14 mouse cellular contexts compared by ENCODE assay signal in the genomic region with DNA sequence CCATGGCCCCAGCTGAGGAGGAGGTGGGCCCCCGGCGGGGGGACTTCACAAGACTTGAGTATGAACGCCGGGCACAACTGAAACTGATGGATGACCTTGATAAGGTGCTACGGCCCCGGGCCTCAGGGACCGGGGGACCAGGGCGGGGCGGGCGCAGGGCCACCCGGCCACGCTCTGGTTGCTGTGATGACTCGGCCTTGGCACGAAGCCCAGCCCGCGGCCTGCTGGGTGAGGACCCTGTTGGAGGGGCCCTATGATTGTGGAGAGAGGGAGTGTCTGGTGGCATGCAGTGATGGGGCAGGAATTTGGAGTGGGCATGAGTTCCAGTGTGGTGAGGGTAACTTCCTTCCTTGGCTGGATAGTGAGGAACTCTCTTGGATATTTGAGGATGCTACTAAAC. TPM values are rescaled to one million over a fixed set of nuclear protein-coding genes. Genes with fewer than 3 reads are reported as not detected.
DNase-seq lines count a peak whose midpoint lies in the region; ATAC-seq and TF ChIP-seq lines count a peak whose summit lies in the region.
"Had no signal": no experiment of that assay in that cellular context is flagged by ENCODE, and none has a peak within 500 bp of the region (broad histone marks: within the 10 kb centered on the region; RNA-seq: fewer than 3 reads in every experiment).

No protein-coding gene starts in this region.

- no peaks in the 10 kb centered on the region for H3K27me3 ChIP-seq in embryonic facial prominence, embryonic 15.5 days
- H3K27me3 ChIP-seq in embryonic facial prominence, embryonic 10.5 days (replicated peaks; ENCODE audit: low read depth, poor library complexity, severe bottlenecking): no peaks in the 10 kb centered on the region
- H3K27me3 ChIP-seq in lung, embryonic 14.5 days (ENCODE audit: insufficient read depth, low read length): no peaks in the 10 kb centered on the region
- no peaks in the 10 kb centered on the region for H3K27me3 ChIP-seq in Patski
- H3K27me3 ChIP-seq: stomach, embryonic 15.5 days had no signal

- no peak overlapping the region for H3K9ac ChIP-seq in embryonic facial prominence, embryonic 15.5 days
- no peak overlapping the region for H3K9ac ChIP-seq in lung, embryonic 14.5 days
- H3K9ac ChIP-seq: stomach, embryonic 15.5 days had no signal

- H3K27ac ChIP-seq in embryonic facial prominence, embryonic 15.5 days (replicated peaks): 0 out of 2 replicates have a peak overlapping the region, but pooled peaks have one; percentile 11
- H3K27ac ChIP-seq in embryonic facial prominence, embryonic 10.5 days (replicated peaks): no peak overlapping the region
- H3K27ac ChIP-seq in lung, embryonic 14.5 days (ENCODE audit: low read depth): no peak overlapping the region
- H3K27ac ChIP-seq: limb, embryonic 10.5 days; stomach, embryonic 15.5 days had no signal

- no peak for TF ChIP-seq CTCF in lung, embryonic 14.5 days (IDR thresholded peaks at IDR 0.05; ENCODE audit: low read depth)
- no peak for TF ChIP-seq CTCF in Patski (IDR thresholded peaks at IDR 0.05)

- DNase-seq in embryonic facial prominence, embryonic 10.5 days (ENCODE audit: low spot score): no peak
- DNase-seq in lung, embryonic 14.5 days: peak; percentile 11
- DNase-seq in lung, postnatal 14 days: no peak
- no peak for DNase-seq in Patski (ENCODE audit: low read depth, low spot score)
- DNase-seq in kidney, postnatal 25 days: peak; percentile 35 to 66
- no peak for DNase-seq in ovary, adult 18-20 months (ENCODE audit: low spot score)
- no peak for DNase-seq in frontal cortex, postnatal 36 days (ENCODE audit: low spot score in 2 of 2)
- DNase-seq: cerebellum, adult 2 months; gastrocnemius, postnatal 25 days; right cerebral cortex, postnatal 25 days had no signal

- peaks cover 58% of the 10 kb centered on the region for H3K36me3 ChIP-seq in embryonic facial prominence, embryonic 15.5 days
- H3K36me3 ChIP-seq in embryonic facial prominence, embryonic 10.5 days (replicated peaks): peaks cover 99% of the 10 kb centered on the region
- peaks cover 45% of the 10 kb centered on the region for H3K36me3 ChIP-seq in lung, embryonic 14.5 days (ENCODE audit: insufficient read depth)

- ATAC-seq in embryonic facial prominence, embryonic 15.5 days (ENCODE audit: insufficient number of reproducible peaks, low FRiP score, low TSS enrichment, low read depth): no peak
- ATAC-seq in lung, embryonic 14.5 days (ENCODE audit: insufficient read depth): peak; percentile 28; the same call in 1 of the 2 replicates
- peak; percentile 71 for ATAC-seq in Patski

- CTCF ChIA-PET in Patski (lab: Charles Lee): interaction anchor here (1.0 kb wide), 1 partner anchor 47 kb away, joined by 3 read pairs; no protein-coding TSS in a partner anchor

- POLR2A ChIA-PET in Patski (lab: Charles Lee): interaction anchor here (0.6 to 0.9 kb wide), 2 partner anchors 9 to 47 kb away, joined by 3 read pairs; no protein-coding TSS in a partner anchor

- 76% methylated on average over 16 of the region's 16 CpGs for WGBS in embryonic facial prominence, embryonic 15.5 days
- WGBS in embryonic facial prominence, embryonic 10.5 days: 96% methylated on average over 16 of the region's 16 CpGs
- 60% methylated on average over 16 of the region's 16 CpGs for WGBS in lung, embryonic 14.5 days

- in situ Hi-C loops in Patski (cut with MboI; ENCODE audit: low pct_unique_long_range_greater_than_20kb): no loop called here

- no peak overlapping the region for H3K4me3 ChIP-seq in embryonic facial prominence, embryonic 15.5 days (replicated peaks)
- no peak overlapping the region for H3K4me3 ChIP-seq in embryonic facial prominence, embryonic 10.5 days
- no peak overlapping the region for H3K4me3 ChIP-seq in lung, embryonic 14.5 days (ENCODE audit: low read depth, low read length)
- H3K4me3 ChIP-seq: limb, embryonic 10.5 days; stomach, embryonic 15.5 days had no signal

- no peaks in the 10 kb centered on the region for H3K9me3 ChIP-seq in embryonic facial prominence, embryonic 15.5 days (replicated peaks)
- no peaks in the 10 kb centered on the region for H3K9me3 ChIP-seq in embryonic facial prominence, embryonic 10.5 days
- H3K9me3 ChIP-seq in lung, embryonic 14.5 days (ENCODE audit: low read depth, low read length): no peaks in the 10 kb centered on the region
- H3K9me3 ChIP-seq: limb, embryonic 10.5 days; stomach, embryonic 15.5 days had no signal

- peaks cover 8% of the 10 kb centered on the region; the same call in 1 of the 2 replicates for H3K4me1 ChIP-seq in embryonic facial prominence, embryonic 15.5 days
- H3K4me1 ChIP-seq in embryonic facial prominence, embryonic 10.5 days: no peaks in the 10 kb centered on the region
- no peaks in the 10 kb centered on the region for H3K4me1 ChIP-seq in lung, embryonic 14.5 days (ENCODE audit: insufficient read depth)
- H3K4me1 ChIP-seq: limb, embryonic 10.5 days had no signal

- no peak overlapping the region for H3K4me2 ChIP-seq in embryonic facial prominence, embryonic 15.5 days (replicated peaks)
- H3K4me2 ChIP-seq in lung, embryonic 14.5 days: no peak overlapping the region
- H3K4me2 ChIP-seq: stomach, embryonic 15.5 days had no signal

RNA-seq across cellular contexts. Expression of gene Xab2, which starts 14.5 kb away (rescaled TPM):
- 53.7 and 55.7 TPM in 2 replicates for polyA plus RNA-seq in embryonic facial prominence, embryonic 15.5 days (2015; fragmentation: Nextera tagmentation; extraction: Ambion mirVana)
- 75.5 and 77.6 TPM in 2 replicates for polyA plus RNA-seq in embryonic facial prominence, embryonic 10.5 days (2016; fragmentation: Nextera tagmentation; extraction: Ambion mirVana)
- polyA plus RNA-seq in lung, embryonic 14.5 days (2014; fragmentation: Nextera tagmentation; extraction: Ambion mirVana): 55.6 and 55.9 TPM in 2 replicates
- polyA plus RNA-seq in Patski (2021): 48.4 TPM

RNA-seq across cellular contexts. Expression of gene Pet100, which starts 14.8 kb away (rescaled TPM):
- 103 and 116 TPM in 2 replicates for polyA plus RNA-seq in embryonic facial prominence, embryonic 15.5 days (2015; fragmentation: Nextera tagmentation; extraction: Ambion mirVana)
- 85.2 and 88.9 TPM in 2 replicates for polyA plus RNA-seq in embryonic facial prominence, embryonic 10.5 days (2016; fragmentation: Nextera tagmentation; extraction: Ambion mirVana)
- polyA plus RNA-seq in lung, embryonic 14.5 days (2014; fragmentation: Nextera tagmentation; extraction: Ambion mirVana): 79.4 and 92.1 TPM in 2 replicates
- polyA plus RNA-seq in Patski (2021): 85.7 TPM

RNA-seq across cellular contexts. Expression of gene Pcp2, which starts 18.8 kb away (rescaled TPM):
- polyA plus RNA-seq in embryonic facial prominence, embryonic 15.5 days (2015; fragmentation: Nextera tagmentation; extraction: Ambion mirVana): 0.11 and 0.43 TPM in 2 replicates
- 1.1 and 1.7 TPM in 2 replicates for polyA plus RNA-seq in embryonic facial prominence, embryonic 10.5 days (2016; fragmentation: Nextera tagmentation; extraction: Ambion mirVana)
- not detected in 2 replicates for polyA plus RNA-seq in lung, embryonic 14.5 days (2014; fragmentation: Nextera tagmentation; extraction: Ambion mirVana)
- polyA plus RNA-seq in Patski (2021): not detected
- polyA plus RNA-seq: neural tube, embryonic 11.5 days; stomach, embryonic 15.5 days had no signal

RNA-seq across cellular contexts. Expression of gene Camsap3, which starts 19.5 kb away (rescaled TPM):
- 15.4 and 16.7 TPM in 2 replicates for polyA plus RNA-seq in embryonic facial prominence, embryonic 15.5 days (2015; fragmentation: Nextera tagmentation; extraction: Ambion mirVana)
- polyA plus RNA-seq in embryonic facial prominence, embryonic 10.5 days (2016; fragmentation: Nextera tagmentation; extraction: Ambion mirVana): 9.5 and 10.9 TPM in 2 replicates
- 6.8 and 7.5 TPM in 2 replicates for polyA plus RNA-seq in lung, embryonic 14.5 days (2014; fragmentation: Nextera tagmentation; extraction: Ambion mirVana)
- 18.5 TPM for polyA plus RNA-seq in Patski (2021)

RNA-seq across cellular contexts. Expression of gene Stxbp2, which starts 24.2 kb away (rescaled TPM):
- 48.4 and 56.0 TPM in 2 replicates for polyA plus RNA-seq in embryonic facial prominence, embryonic 15.5 days (2015; fragmentation: Nextera tagmentation; extraction: Ambion mirVana)
- polyA plus RNA-seq in embryonic facial prominence, embryonic 10.5 days (2016; fragmentation: Nextera tagmentation; extraction: Ambion mirVana): 41.9 and 42.0 TPM in 2 replicates
- 61.4 and 64.0 TPM in 2 replicates for polyA plus RNA-seq in lung, embryonic 14.5 days (2014; fragmentation: Nextera tagmentation; extraction: Ambion mirVana)
- polyA plus RNA-seq in Patski (2021): 156 TPM

Comparison
In these comparisons a context has a peak if more than half of its experiments do, and no peak if none do; other contexts are left out.
1. DNase-seq: peak in lung, embryonic 14.5 days (single experiment) and kidney, postnatal 25 days (2 of 2); none in embryonic facial prominence, embryonic 10.5 days (single experiment), lung, postnatal 14 days (single experiment), Patski (single experiment), ovary, adult 18-20 months (single experiment) and frontal cortex, postnatal 36 days (0 of 2).